Mouse (Mus musculus) erythroblast, embryonic 14.5 days (primary cell): Measurements from ENCODE around the gene Psma5.

ENCODE experiments used
- GATA1 ChIP-seq: IDR thresholded peaks from 2 replicates; pipeline ENCODE4 v1.6.1; 2012; ENCODE audit warnings: low read length, inconsistent platforms, mixed read lengths
- TAL1 ChIP-seq: IDR thresholded peaks from 3 replicates; pipeline ENCODE4 v1.6.1; 2012; ENCODE audit warnings: low read length, inconsistent platforms, mixed read lengths

DNA sequence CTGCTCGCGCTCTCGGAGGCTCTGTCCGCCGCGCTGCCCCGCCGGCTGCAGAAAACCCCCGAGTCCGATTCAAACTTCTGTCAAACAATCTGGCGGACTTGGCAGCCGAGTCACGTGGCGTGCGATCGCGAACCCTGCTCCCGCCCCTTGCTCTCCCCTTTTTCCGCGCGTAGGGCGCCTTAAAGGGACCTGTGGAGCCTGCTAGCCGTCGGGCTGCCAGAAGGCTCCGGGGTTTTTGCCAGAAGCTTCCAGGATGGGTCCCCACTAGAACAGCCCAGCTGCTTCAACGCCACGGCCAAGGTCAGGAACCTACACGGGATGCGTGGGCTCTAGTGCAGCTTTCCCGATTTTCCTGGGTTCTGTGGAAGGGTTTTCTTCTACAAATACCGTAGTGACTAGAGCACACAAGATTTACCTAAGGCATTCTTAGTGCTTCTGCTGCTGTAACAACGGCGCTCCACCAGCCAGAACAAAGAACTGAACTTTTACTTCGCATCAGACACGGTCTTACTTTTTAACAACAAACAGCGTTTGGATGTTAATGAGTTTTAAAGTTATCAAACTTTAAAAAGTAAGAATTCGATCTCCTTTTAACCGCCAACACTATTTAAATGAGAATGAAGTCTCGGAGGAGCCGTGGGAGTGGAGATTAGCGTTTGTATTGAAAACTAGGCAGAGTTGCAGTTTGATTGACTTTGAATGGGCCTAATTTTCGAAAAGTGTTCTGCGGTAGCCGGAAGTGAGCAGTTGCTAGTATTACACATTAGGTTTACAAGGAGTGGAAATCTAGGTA, 30.0 kb upstream of the Psma5 start, which contains the start of gene Sypl2:
- no peak for TF ChIP-seq GATA1
- no peak for TF ChIP-seq TAL1
